Mouse (Mus musculus): ENCODE data around the gene Ccm2l. TPM values are rescaled to one million over a fixed set of nuclear protein-coding genes. Genes with fewer than 3 reads are reported as not detected.

Gene Ccm2l
- 6.1 and 8.5 TPM in 2 replicates for polyA plus RNA-seq (2012; rRNA removed)

GRCm38 (mm10) chr2:153065747-153066508 is at the start of gene Ccm2l:
Gene Ccm2l, plus strand, starts transcription at chr2:153065955.

GRCm38 (mm10) chr2:153031126-153032082 is 34.4 kb upstream of the Ccm2l start, which contains the start of gene Xkr7:
Gene Xkr7, plus strand, starts transcription at chr2:153031852.

GRCm38 (mm10) chr2:153108313-153109264 is 42.8 kb downstream of the Ccm2l start, which contains the start of gene Hck:
Gene Hck, plus strand, starts transcription at chr2:153108468.

Other genes starting within 250 kb of the Ccm2l start
- 61.6 and 74.1 TPM in 2 replicates for gene Bcl2l1, start 234.2 kb upstream of the Ccm2l start, polyA plus RNA-seq (2012; rRNA removed)
- 95.0 and 124 TPM in 2 replicates for gene Tpx2, start 218.0 kb upstream of the Ccm2l start, polyA plus RNA-seq (2012; rRNA removed)
- gene Mylk2, start 154.6 kb upstream of the Ccm2l start, polyA plus RNA-seq (2012; rRNA removed), result 0.04 TPM in 2 replicates
- gene Foxs1, start 132.7 kb upstream of the Ccm2l start, polyA plus RNA-seq (2012; rRNA removed), result 0.64 and 1.2 TPM in 2 replicates
- 2.2 and 3.2 TPM in 2 replicates for gene Dusp15, start 114.3 kb upstream of the Ccm2l start, polyA plus RNA-seq (2012; rRNA removed)
- 1.1 and 1.8 TPM in 2 replicates for gene Ttll9, start 103.5 kb upstream of the Ccm2l start, polyA plus RNA-seq (2012; rRNA removed)
- 90.3 and 94.6 TPM in 2 replicates for gene Pdrg1, start 50.5 kb upstream of the Ccm2l start, polyA plus RNA-seq (2012; rRNA removed)
- gene Xkr7, start 34.1 kb upstream of the Ccm2l start, polyA plus RNA-seq (2012; rRNA removed), result 3.6 and 3.8 TPM in 2 replicates
- gene Hck, start 42.5 kb downstream of the Ccm2l start, polyA plus RNA-seq (2012; rRNA removed), result 1.5 and 2.2 TPM in 2 replicates
- gene Tm9sf4, start 95.3 kb downstream of the Ccm2l start, polyA plus RNA-seq (2012; rRNA removed), result 32.7 and 50.3 TPM in 2 replicates
- gene Tspyl3, start 159.5 kb downstream of the Ccm2l start, polyA plus RNA-seq (2012; rRNA removed), result 6.1 and 8.5 TPM in 2 replicates
- gene Plagl2, start 175.5 kb downstream of the Ccm2l start, polyA plus RNA-seq (2012; rRNA removed), result 19.4 and 23.4 TPM in 2 replicates
- 21.0 and 27.1 TPM in 2 replicates for gene Pofut1, start 175.6 kb downstream of the Ccm2l start, polyA plus RNA-seq (2012; rRNA removed)
- gene Kif3b, start 225.5 kb downstream of the Ccm2l start, polyA plus RNA-seq (2012; rRNA removed), result 18.0 and 23.2 TPM in 2 replicates